Mouse (Mus musculus): ENCODE data around the gene Cox4i1. TPM values are rescaled to one million over a fixed set of nuclear protein-coding genes. Genes with fewer than 3 reads are reported as not detected.

The Cox4i1 gene
- polyA plus RNA-seq, 1 experiment from 2014 or later, result 1,200 TPM

DNA sequence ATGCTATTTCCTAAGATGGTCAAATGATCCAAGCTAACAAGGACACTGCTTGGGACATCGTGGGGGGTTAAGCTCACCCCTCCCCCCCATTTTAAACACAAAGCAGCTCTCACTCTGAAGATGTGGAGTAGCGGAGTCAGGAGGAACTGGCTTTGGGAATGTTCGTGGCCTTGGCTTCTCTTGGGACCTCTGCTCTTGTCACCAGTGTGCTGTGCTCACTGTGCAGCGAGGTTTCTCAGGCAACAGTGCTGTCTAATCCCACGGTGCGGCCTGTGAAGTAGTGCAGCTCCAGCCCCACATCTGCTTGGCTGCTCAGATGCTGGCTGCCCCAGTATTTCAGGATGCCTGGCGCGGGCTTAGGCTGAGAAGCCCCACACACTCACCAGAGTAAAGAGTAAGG, 10.6 kb upstream of the Cox4i1 start:
- no peak for DNase-seq (ENCODE audit: low spot score)

DNA sequence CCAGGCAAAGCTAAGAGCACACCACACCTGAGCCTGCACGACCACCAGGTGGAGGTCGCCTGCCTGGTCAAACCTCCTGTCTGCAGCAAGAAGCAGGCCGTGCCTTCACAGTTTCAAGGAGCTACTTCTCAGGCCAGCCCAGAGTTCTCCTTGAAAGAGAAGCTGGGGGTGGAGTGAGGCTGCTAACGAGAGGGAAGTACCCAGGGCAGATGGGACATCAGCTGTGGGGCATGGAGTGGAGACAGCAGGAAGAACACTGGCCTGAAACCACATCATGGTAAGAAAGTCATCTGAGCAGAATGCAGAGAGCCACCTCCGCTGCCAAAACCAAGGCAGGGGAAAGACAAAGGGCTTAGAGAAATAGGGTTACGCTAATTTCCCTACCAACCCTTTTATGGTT, 3.5 kb upstream of the Cox4i1 start:
- DNase-seq (ENCODE audit: low spot score), result no peak

- peak; percentile 50 for DNase-seq (ENCODE audit: low spot score)
Observed at GRCm38 (mm10) chr8:120665726-120666455, 2.1 kb upstream of the Cox4i1 start.

DNA sequence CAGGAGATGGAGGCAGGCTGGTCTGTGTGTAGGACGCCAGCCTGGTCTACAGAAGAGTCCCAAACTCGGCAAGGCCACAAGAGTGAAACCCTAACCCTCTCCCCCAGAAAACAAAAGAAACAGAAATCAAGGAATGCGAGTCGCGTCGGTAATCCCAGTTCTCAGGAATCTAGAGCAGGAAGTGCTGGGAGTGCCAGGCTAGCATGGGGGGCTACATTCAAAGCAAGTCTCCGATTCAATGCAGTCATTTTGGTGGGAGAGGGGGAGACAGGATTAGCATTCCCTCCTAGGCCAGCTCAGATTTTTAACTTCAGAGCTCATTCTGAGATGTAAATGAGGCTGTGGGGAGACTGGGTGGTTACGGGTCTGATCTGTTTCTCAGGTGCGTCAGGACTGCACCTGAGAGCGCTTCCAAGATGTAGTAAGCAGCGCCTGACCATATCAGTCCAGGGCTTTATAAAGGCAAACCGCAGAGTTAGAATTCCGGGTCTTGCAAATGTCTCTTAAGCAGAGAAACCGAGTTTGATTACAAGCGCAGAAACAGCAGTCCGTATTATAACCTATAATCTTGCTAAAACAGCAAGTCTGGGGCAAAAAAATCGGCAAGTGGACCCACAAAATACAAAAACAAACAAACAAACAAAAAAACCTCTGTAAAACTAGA, 1.1 kb upstream of the Cox4i1 start:
- DNase-seq (ENCODE audit: low spot score), result no peak

DNA sequence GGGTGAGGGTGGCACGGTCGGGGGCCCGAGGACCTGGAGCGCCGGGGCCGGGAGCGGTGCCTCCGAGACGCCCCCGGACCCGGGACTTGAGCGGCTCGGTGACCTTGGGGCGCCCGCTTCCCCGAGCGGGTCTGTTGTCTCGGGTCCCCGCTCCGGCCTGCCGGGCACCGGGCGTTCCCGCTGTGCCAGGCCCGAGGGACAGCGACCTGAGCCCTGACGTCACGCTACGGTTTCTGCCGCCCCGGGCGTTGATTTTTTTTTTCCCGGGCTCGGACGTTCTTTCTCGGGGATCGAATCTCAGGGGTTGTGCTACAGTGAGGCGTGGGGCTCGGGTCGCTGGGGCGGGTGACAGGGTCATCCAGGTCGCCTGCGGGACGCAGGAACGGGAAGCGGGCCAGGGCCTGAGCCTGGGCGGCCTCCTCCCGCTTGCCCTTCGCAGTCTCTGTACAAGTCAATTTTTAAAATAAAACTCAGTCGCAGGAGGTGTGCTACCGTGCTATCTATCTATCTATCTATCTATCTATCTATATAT, 418 bp downstream of the Cox4i1 start, which contains the start of gene Emc8:
Gene Emc8, minus strand, starts transcription at position 200 of the 532 bp plus-strand sequence.
- DNase-seq (ENCODE audit: low spot score), result no peak

- no peak for DNase-seq (ENCODE audit: low spot score)
Observed at GRCm38 (mm10) chr8:120671775-120672174, 3.8 kb downstream of the Cox4i1 start.

GRCm38 (mm10) chr8:120672626-120673229, 4.7 kb downstream of the Cox4i1 start:
- no peak for DNase-seq (ENCODE audit: low spot score)

DNA sequence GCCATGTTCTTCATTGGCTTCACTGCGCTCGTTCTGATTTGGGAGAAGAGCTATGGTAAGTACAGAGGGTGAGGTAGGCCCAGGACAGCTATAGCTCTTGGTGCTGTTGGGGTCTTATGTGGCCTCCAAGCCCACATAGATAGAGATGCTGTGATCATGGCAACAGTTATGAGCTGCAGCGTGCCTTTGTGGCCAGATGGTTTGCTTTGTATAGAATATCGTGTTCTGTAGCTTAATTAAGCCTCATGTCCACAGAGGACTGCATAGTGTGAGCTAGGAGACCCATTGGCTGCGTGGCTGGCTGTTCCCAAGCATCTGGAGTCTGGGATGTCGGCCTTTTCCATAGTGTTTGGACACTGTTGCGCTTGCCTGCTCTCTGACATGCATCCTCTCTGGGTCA, 5.3 kb downstream of the Cox4i1 start:
- no peak for DNase-seq (ENCODE audit: low spot score)

DNA sequence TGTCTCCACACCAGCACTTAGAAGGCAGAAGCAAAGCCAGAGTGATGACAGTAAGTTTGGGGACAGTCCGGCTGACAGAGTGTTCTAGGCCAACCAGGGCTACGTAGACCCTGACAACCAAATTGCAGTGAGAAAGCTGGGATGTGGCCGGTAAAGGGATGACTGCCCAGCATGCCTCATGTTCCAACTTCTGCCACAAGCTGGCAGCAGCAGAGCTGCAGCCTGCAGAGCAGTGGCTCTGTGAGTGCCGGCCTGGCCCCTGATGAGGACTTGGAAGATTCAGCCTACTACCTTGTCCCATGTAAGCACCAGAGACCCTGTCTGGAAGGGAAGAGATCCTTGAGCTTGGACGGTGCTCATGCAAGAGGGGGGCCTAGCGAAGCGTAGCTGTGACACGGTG, 7.7 kb downstream of the Cox4i1 start:
- DNase-seq (ENCODE audit: low spot score), result no peak

- DNase-seq (ENCODE audit: low spot score), result peak; percentile 82
Observed at GRCm38 (mm10) chr8:120678447-120678846, 10.4 kb downstream of the Cox4i1 start.

DNA sequence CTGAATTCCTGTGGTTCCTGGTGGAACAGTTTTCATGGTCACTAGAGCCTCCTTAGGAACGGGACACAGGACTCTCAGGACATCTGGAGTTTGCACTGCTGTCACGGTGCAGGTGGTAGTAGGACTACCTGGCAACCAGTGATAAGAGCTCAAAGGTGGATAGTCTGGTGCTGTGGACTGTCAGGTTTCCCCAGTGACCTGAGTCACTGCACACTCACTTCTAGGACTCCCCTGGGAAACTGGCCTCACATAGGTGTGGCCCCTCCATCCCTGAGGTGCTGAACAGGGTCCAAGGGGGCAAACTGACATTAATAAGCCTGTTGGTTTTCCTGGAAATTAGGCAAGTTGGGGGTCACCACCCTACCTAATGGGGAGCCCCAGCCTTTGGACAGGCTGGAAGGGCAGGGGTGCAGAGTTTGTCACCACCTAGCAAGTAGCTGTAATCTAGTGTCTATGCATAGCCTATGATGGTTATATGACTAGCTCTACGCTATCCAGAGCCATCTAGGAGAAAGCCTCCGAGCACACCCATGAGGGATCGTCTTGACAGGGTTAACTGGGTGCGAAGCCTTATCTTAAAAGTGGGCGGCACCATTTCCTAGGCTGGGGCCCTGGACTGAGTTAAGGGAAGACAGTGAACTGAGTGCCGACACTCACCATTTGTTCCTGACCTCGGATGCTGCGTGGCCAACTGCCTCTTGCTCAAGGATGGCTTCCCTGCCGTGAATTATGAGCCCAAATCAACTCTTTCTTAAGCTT, 11.8 kb downstream of the Cox4i1 start:
- no peak for DNase-seq (ENCODE audit: low spot score)

DNA sequence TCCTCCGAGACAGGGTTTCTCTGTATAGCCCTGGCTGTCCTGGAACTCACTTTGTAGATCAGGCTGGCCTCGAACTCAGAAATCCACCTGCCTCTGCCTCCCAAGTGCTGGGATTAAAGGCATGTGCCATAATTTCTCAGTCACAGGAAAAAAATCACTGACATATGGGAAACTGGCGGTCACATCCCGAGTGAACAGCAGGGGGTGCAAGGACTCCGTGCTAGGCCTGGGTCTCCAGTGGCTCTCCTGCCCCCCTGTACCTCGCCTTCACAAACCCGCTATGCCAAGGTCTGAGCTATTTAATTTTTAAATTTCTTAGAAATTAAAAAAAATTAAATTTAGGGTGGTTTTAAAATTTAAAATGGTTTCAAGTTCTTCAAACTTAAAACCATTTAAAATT, 12.4 kb downstream of the Cox4i1 start:
- DNase-seq (ENCODE audit: low spot score), result peak; percentile 62

DNA sequence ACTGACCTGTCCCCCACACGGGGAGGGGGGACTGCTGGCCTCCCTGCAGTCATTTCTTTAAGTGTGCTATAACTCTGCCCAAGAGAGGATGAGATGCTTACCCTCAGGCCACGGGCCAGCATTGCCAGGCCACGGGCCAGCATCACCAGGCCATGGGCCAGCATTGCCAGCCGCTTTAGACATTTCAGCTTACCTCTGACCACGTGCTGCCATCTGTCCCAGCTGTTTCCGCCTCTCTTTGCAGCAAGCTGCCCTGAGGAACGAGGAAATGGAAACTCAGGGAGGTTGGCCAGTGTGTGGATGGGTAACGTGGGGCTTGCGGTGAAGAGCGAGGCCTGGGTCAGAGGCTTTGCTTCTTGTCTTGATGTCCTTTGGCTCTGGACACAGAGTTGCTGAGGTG, 13.1 kb downstream of the Cox4i1 start:
- DNase-seq (ENCODE audit: low spot score), result no peak

DNA sequence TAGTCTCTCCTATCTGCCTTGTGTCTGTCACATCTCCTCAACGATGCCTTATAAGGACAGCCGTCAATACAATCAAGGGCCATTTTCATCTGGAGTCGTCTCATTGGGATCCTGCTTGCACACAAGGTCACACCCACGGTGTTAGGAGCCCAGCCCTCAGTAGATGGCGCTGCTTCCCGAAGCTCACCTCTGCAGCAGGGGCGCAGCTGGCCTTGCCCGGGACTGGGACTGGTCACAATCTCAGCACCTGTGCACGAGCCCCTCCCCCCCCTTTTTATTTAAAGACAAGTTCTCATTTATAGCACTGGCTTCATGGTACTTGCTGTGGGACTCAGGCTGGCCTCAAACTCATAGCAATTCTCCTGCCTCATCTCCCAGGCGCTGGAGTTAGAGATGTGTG, 15.6 kb downstream of the Cox4i1 start:
- DNase-seq (ENCODE audit: low spot score), result peak; percentile 76

- no peak for DNase-seq (ENCODE audit: low spot score)
Observed at GRCm38 (mm10) chr8:120684082-120684481, 16.1 kb downstream of the Cox4i1 start.

DNA sequence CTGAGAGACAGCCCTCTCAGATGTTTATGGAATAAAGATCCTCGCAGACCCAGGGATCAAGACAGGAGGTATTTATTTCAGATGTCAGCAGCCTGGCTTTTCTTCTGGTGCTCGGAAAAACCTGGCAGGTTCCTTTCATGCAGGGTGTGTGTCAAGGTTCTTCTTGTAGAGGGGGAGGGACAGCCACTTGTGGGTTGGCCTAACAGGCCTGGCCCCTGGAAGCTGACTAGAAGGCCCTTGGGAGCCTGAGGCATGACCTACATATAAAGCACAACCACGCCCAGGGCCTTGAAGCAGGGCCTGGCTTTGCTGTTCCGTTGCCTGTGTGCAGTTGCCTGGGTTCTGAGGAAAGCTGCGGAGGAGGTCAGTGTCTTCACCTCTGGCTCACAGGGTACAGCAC, 17.1 kb downstream of the Cox4i1 start:
- no peak for DNase-seq (ENCODE audit: low spot score)

- no peak for DNase-seq (ENCODE audit: low spot score)
Observed at GRCm38 (mm10) chr8:120685591-120685990, 17.6 kb downstream of the Cox4i1 start.

DNA sequence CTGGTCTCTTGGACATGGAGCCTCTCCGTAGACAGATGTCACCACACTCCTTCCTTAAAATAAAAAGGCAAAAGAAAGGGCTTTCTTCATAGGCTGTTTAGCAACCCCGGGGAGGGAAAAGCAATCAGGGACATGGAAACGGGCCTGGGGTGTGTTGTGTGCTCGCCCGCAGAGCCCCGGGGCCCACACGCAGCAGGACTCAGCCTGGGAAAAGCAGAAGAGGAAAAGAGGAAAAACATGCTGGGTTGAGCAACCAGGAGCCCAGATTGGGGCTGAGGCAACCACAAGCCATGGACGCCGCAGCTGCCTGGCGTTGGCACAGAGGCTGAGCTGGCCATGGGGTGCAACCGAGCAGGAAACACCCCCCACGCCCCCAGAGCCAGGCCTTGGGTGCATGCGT, 18.0 kb downstream of the Cox4i1 start:
- DNase-seq (ENCODE audit: low spot score), result no peak

- no peak for DNase-seq (ENCODE audit: low spot score)
Observed at GRCm38 (mm10) chr8:120686576-120686975, 18.6 kb downstream of the Cox4i1 start.

DNA sequence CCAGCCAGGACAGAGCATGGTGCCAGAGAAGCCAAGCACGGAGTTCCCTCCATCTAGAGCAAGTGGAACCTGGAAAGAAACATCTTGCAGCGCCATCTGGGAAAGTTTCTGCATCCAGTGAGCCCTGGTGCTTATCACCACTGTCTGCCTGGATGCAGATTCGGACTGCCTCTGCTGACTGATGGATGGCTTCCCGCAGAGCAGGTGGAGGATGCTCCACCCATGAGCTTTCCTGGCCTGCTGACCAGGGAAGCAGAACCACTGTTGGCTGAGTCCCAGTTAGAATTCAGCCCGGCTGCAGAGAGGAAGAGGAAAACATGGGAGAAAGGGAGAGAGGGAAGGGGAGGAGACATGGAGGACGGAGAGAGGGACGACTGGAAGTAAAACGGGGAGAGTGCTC, 19.8 kb downstream of the Cox4i1 start:
- no peak for DNase-seq (ENCODE audit: low spot score)

DNA sequence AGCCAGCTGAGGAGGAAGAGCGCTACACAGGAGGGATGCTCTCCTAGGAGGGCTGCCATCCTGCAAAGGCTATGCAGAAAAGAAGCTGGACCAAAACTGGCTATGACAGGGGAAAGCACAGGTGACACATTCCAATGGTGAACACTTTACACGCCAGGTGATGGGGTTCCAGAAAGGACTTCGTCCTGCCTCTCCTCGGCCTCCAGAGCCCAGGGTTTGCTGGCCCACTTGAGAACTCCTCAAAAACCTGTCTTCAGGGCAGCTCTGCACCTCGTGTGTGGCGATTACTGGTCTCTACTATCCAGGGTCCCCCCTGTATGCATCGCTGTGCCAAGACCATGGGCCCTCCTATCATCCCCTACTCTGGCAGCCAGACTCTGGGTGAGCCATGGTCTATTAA, 20.5 kb downstream of the Cox4i1 start:
- no peak for DNase-seq (ENCODE audit: low spot score)

GRCm38 (mm10) chr8:120692934-120693333, 24.9 kb downstream of the Cox4i1 start:
- no peak for DNase-seq (ENCODE audit: low spot score)
